Mouse (Mus musculus) mature B cell (primary cell): ENCODE data around the gene Large2.

Experiments
- in situ Hi-C: fragments of 300-500 bp; cut with MboI; formaldehyde crosslinking; loops from 2 replicates; pipeline ENCODE4 v1.14.3; 2019

Gene Large2

DNA sequence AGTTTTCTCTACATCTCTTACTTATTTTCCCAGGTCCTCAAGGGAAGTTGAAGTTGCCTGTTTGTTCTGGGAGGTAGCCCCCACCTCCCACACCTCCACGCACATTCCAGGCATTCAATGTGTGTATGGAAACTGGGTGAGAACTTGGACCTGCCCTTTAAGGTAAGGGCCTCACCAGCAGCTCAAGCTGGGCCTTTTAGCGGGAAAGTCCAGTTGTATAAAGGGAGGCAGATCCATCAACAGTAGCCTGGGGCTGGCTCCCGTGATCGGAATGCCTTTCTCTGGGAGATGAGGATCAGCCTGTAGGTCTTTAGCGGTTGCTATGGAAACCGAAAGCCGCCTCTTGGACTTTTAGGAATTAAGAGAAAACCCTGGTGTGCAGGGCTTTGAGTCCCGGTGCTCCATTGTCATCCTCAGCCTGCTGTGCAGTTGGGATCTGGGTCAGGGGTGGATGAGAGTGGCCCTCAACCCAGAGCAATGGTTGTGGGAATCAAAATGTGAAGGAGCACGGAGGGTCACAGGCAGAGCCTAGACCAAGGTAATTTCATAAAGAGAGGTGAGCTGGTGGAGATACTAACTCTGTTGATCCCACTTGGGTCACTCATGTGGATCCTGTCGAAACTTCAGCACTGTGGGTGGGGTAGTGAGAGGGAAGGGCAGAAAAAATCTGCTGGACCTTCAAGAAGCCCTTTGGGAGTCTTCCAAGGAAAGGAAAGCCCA lies 2.5 kb downstream of the Large2 start:
- in situ Hi-C loops: no loop called here

DNA sequence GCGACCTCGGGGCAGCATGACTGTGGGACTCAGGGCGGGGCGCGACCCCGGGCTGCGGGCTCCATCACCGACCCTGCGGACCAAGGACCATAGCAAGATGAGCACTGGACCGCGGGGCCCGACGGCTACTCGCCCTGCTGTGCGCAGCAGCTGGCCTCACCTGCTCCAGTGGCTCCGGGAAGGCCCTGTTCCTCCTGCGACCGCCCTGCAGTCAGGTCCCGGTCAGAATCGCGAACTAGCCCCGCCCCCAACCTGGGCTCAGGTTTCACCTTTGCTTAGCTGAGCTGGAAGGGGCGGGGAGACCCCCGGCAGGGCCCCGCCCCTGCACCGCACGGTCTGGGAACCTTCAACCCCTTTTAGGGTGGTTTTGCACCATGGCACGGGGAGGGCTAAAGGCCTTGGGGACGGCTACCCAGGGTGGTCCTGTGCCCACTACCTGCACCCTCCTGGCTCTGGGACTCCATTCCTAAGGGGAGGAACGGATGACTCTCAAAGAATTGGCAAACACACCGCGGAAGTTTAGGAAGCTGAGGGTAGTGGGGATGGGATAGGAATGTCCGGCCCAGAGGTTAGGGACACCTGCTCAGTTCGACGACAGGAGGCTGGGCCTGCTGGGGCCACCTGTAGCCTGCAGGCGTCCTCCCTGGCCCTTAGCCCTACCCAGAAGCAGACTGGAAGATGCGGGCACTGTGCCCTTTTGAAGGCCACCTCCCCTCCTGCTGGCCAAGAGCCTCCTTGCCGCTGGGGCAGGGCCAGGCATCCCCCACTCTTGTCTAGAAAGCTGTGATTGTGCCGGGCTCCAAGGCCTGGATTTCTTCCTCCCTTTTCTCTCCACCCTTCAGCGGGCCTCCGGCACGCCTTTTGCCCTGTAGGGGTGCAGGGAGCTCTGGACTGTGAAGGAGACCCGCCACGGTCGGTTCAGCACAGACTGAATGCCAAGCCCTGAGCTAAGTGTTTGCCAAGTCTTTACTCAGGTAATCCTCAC lies 3.6 kb downstream of the Large2 start:
- in situ Hi-C loops: no loop called here

DNA sequence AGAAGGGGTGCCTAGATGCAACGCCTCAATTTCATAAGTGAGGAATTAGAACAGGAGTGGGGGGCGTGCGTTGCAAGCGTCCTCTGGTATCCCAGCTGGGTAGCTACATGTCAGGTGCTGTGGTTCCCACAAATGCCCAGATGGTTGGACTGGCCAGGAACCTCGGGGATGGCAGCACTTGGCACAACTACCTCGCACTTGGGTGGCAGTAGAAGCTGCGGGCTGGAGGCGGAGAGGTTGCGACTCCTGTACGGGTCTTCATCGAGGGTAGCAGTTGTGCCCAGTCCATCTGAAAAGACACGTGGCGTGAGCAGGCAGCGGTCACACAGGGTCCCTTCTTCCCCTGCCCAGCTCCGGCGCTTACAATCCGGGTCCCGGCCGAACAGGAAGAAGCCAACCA lies 4.3 kb downstream of the Large2 start:
- in situ Hi-C loops: no loop called here

DNA sequence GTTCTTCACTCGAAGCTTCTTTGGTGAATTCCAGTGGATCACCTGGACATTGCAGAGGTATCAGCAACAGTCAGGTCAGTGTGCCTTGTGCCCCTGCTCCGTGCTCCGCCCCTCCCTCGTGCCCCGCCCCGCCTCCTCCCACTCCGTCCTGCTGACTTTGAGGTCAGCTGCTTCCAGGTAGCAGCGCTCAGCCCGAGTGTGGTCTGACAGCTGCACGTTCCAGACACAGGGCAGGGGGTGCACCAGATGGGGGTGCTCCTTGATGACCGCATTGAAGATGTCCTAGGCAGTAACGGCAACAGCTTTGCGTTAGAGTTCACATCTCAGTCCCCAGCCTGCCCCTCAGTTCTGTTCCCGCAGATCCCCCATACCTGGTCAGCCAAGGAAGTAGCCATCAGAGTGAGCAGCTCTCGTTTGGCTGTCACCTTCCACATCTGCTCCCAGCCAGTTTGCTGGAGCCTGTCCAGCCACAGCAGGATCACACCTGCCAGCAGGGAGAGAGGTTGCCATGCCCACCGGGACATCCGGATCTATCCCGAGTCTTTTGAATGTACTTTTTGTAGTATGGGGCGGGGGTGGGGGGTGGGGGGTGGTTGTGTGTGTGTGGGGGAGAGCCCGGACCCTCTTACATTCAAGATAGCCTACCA lies 7.2 kb downstream of the Large2 start:
- in situ Hi-C loops: no loop called here

DNA sequence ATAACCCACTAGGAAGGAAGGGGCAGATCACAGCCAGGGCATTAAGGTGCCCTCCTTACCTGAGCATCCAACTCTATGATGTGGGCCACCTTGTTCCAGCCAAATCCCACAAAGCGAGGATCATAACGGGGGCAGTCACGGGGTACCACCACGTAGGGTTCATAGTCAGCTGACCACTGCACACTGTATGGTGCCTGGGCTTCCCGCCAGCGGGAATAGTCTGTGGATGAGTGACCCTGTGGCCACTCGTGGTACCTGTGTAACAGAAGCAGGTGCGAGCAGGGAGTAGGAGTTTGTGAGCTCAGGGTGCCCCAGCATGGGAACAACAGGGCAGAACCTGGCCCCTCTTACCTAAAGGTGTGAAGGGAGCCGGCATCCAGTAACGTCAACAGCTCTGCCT lies 9.1 kb downstream of the Large2 start:
- in situ Hi-C loops: no loop called here

DNA sequence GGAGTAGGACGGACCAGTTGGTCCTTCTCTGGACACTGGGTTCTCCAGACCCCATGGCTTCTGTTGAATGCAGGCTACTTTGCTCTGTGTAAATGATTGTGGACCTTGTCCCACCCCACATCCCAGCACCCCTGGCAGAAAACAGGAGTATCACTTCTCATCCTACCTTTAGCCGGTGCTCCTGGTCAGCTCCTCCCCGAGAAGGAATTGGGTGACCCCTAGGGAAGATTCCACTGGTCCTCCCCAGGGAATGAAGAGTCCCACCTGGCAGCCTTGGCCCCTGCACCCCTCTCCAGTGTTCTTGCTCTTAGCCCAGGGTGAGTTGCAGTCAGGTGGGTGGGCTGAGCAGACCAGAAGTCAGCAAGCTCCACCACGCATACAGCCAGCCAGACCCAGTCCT lies 10.6 kb downstream of the Large2 start:
- in situ Hi-C loops: no loop called here

DNA sequence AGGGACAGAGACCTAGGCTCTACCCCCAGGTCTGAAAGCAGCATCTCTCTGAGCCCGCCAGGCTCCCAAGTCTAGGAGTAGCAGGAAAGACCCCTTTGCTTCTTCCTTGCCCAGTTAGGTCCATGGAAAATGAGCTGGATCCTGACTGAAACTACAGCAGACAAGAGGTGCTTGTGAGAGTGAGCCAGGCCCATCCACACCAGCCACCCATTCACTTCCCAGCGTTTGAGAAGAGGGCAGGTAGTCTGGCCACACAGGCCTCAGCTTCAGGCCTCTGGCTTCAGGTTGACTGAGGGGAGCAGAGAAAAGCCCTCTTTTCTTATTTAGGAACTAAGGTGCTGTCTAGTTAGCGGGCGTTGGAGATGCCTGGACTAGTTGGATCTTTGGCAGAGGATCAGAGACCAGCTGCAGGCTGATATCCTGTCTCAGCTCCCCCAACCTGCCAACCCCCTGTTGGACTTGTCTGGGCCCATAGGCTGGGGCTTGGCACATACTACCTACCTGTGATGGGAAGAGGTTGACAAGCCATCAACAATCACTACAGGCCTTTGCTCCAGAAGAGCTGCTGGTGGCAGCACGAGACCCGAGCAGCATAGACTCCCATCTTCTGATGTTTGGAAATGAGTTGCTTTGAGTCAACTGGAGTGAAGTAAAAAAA lies 12.0 kb downstream of the Large2 start:
- in situ Hi-C loops: no loop called here

DNA sequence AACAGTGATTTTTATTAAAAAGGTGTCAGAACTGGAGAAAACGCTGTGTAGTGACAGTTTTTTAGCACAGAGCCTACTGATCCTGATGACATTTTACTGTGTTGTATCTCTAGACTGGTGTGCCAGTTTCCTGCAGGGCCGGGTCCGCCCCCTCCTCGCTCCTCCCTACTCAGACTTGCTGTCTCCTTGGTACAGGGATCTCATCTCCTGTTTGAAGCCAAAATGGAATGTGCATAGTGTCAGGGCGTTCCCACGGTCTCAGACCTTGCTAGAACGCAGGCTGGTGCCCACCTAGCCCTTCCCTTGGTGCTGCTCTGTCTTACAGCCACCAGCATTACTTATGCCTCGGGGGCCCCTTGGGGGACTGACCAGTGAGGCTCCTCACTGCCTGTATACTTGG lies 12.9 kb downstream of the Large2 start:
- in situ Hi-C loops: no loop called here

DNA sequence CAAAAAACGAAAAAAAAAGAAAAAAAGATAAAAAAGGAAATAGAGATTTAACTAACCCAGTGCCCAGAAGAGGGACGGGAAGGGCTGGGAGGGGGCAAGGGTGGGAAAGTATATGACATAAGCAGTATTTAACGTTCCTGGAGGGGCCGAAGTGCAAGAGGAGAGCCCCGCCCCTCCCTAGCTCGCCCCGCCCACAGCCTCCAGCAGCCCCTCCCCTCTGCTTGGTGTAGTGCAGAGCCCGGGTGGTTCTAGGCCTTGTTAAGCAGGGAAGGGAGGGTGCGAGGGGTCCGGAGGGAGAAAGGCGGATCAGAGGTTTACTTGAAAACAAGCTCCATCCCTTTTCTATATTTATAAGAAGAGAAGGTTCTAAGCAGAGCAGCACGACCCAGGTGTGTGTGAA lies 13.8 kb downstream of the Large2 start:
- in situ Hi-C loops: no loop called here

DNA sequence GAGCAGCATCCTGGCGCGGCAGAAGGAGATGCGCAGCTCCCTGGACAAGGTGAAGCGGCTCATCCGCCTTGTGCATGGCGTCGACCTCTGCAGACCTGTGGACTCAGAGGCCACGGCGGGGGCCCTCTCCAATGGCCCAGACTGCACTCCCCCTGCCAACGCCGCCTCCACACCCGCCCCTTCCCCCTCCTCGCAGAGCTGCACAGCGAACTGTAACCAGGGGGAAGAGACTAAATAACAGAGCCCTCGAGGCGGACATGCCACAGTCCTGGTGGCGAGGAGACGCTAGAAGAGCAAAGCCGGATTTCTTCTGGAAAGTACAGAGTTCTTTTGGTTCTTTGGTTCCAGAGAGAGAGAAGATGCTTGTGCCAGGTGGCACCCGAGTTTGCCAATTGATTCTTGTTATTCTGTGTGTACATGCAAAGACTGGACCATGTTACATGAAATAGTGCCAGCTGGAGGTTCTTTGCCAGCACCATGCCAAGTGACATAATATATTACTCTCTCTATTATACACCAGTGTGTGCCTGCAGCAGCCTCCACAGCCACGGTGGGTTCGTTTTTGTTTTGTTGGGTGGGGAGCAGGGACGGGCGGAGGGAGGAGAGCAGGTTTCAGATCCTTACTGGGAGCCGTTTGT lies 14.4 kb downstream of the Large2 start:
- in situ Hi-C loops: no loop called here

DNA sequence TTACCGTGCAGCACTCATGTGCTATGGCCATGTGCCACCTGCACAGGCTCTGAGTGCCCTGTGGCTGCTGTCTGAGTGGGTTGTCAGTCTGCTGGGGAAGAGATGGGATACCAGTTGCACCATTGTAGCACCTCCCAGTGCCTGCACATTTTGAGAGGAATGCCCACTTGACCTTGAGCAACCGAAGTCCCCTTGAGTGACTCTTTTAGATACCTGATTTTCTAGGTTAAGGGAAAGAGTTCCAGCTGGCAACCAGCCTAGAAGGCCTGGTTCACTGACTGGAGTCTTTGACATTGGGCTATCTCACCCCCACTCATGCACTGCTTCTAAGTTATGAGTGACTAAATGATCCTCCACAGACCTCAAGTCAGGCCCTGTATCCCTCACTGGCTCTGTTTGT lies 15.4 kb downstream of the Large2 start:
- in situ Hi-C loops: no loop called here

DNA sequence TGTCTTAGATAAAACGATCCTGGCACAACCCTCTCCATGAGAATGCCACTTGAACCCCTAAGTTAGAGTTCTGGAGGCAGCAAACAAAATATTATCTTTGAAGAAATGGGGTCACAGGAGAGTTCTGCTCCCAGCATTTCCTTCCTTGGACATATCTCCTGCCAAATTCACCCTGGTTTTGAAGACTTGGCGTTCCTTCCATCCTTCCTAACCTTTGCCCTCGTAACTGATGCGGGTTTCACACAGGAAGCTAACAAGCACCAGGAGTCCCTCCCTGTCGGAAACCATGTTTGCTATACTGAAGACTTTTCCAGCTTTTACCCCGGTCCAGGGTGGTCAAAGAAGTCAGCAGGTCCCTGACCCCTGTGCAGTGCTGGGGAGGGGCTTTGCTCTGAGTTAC lies 20.4 kb downstream of the Large2 start:
- in situ Hi-C loops: no loop called here

DNA sequence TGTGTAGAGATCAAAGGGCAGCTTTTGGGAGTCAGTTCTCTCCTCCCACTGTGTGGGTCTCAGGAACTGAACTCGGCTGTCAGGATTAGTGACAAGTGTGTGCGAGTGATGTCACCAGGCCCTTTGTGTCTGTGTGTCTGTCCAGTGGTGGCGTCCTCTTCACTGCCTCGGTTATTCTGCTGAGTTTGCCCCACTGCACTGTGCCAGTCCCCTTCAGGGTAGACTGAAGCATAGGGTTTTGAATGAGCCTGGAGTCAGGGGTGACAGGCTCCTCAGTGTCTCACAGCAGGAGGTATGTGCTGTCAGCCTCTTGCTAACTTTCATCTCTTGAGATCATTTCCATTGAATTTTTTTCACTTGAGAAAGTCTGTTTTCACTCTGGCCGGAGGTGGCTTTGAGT lies 21.3 kb downstream of the Large2 start:
- in situ Hi-C loops: no loop called here

DNA sequence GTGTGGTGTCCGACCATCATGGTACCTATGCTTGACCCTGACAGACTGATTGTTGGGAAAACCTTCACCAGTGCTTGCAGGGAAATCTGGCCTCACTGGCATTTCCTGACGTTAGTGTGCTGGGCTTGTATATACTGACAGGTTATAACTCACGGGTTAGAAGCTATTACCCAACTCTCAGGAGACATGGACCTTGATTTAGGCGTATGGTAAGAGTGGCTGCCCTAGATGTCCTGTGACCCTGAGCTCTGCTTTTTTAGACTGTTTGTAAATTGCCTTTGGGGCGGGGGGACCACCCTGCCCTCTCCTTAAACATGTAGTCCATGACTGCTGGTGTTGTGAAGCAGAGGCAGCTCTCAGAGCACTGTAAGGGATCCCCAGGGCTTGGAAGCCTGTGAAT lies 24.0 kb downstream of the Large2 start:
- in situ Hi-C loops: no loop called here

DNA sequence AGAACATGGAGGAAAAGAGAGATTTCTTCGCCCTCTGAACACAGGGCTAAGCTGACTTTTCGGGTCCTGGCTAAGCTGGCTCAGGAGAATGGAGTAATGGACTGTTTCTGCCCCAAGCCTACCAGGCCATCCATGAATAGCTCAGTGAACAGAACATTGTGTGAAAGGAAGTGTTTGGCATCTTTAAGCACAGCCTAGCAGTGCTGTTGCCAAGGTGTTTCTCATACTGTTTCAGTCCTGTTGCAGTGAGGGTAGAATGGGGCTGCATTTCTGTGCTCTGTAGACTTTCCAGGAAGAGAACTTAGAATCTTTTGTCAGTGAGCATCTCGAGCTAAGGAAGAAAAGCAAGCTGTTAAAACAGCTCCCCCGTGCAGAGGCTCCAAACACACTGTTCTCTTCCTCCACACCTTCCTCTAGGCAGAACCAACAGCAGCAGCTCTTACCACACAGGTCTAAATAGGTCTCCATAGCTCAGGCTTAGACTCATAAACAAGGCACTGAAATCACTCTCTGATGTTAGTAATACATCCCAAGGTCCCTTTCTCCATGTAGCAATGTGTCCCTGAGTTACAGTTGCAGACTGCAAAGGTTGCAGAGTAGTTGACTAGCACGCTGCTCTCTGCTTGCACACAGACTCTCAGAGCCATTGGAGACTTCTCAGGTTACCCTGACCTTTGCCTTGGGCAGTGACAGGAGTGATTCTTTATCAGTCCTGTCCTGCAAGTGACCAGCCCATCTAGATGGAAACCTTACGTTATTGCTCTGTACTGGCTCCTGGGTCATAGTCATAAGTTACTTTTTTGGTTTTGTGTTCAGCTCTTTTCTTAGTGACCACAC lies 24.9 kb downstream of the Large2 start:
- in situ Hi-C loops: no loop called here

DNA sequence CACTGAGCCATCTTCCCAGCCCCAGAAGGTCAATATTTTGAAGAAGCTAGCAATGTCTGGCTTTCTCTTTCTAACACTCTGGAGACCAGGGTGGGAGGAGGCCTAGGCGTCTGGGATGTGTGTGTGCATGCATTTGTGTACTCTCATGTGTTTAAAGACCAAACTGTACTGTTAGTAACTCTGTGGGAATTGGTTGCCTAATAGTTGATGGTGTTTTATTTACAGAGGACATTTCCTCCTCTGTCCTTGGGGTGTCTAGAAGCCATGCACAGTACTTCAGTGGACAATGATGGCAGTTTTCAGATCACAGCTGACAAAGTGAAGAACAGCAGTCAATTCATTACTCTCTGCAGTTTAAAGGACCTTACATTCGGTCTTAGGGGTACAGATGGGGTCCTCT lies 27.5 kb downstream of the Large2 start:
- in situ Hi-C loops: no loop called here

DNA sequence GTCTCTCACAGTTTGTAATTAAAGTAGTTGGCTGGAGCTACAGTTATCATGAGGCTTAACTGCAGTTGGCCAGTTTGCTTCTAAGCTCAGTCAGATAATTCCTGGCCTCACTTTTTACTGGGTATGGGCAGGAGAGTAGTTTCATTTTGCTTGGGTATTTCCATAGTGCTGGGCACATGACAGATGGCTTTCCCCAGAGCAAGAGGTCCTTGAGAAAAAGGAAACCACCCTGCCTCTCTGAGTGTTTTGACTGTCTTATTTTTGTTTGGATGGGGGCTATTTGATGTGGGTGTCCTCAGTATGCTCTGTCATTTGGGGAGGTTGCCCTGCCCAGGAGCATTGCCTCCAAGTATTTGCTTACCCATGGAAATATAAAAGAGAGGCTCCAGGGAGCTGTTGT lies 32.3 kb downstream of the Large2 start:
- in situ Hi-C loops: no loop called here

DNA sequence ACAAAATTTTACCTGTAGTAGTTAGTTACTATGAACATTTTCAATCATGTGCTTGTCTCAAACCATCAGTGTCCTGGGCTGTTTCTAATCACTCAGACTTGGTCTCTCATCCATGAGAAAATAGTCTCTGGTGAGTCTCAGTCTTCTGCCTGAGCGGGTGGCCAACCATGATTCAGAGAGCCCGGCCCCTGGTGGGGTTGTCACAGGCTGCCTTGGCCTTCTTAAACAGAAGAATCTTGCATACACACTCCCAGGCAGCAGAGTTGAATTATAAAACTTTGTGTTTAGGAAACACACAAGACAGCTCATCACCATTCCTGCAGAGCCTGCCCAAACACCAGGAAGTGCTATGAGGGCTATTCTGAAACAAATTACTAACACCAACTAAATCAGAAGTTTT lies 42.8 kb downstream of the Large2 start:
- in situ Hi-C loops: no loop called here

DNA sequence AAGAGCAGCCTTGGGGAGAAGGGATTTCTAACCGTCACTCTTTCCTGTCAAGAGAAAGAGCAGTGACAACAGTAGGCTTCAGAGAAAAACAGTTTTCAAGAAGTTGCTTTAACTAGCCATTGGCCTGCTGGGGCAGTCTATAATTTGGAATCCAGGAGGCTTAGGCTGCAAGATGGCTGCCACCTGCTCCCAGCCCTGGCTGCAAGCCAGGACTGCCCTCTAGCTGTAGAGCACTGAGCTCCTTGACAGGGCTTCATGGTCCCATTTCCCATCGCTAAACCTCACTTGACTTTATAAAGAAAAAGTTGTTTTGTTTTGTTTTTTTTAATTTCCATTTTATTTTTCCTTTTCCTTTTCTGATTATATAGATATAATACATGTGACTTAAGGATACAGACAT lies 43.3 kb downstream of the Large2 start:
- in situ Hi-C loops: no loop called here

DNA sequence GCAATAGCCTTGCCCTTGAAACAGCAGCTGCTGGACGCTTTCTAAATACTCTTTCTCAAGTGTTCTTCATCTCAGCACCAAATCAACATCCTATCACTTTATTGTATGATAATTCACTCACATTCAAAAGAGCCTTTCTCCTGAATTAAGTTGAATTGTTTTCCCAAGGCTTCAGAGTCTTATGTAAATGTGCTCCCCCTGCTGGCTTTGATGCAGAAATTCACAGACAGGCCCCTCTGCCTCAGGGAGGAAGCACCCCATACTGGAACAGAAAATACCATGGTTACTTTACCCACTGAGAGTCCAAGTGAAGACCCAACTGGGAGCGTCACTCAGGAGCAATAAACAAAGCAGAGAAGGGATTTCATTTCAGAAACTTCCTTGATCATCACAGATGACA lies 43.8 kb downstream of the Large2 start:
- in situ Hi-C loops: no loop called here

DNA sequence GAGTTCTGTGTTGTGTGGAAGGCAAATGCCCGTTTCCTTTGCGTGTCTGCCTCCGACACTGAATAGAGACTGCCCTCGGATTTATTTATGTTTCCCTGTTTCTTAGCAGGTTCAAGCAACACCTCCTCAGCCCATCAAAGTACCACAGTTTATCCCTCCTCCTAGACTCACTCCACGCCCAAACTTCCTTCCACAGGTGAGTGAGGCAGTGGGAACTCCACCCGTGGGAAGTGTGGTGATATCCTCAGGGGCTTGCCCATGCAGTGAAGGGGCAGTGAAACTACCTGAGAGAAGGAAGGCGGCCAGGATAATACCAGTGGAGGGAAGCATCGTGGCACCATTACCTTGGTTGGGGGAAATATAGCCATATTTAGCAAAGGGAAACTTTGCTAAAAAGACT lies 46.5 kb downstream of the Large2 start:
- in situ Hi-C loops: no loop called here
